Mouse (Mus musculus) CD4-positive, CD25-positive, alpha-beta regulatory T cell, adult 4 months (primary cell): ENCODE measurements around the gene Slc51b. TPM values are rescaled to one million over a fixed set of nuclear protein-coding genes. Genes with fewer than 3 reads are reported as not detected.

Experiments
- ATAC-seq: one replicate; pipeline ENCODE4 v1.8.0; 2017
- polyA plus RNA-seq, 2 experiments: library from polyadenylated mRNA; unstranded; fragments of 100-300 nt; shearing (Covaris generic); gene quantifications; one replicate each; pipeline ENCODE4 v1.2.1; 2017

Slc51b gene
- polyA plus RNA-seq, 2 experiments from 2014 or later, result not detected

- no peak for ATAC-seq
These were observed 57.0 kb downstream of the Slc51b start for GRCm38 (mm10) chr9:65365721-65366120.

GRCm38 (mm10) chr9:65363684-65364083 lies 59.1 kb downstream of the Slc51b start:
- no peak for ATAC-seq

Other genes starting within 250 kb of the Slc51b start
- 1 to 10 TPM; 6.4 to 7.5 TPM for gene Parp16, start 227.6 kb downstream of the Slc51b start, polyA plus RNA-seq
- gene Cilp, start 157.8 kb downstream of the Slc51b start, polyA plus RNA-seq, result not detected
- 10 to 100 TPM; 35.2 to 36.3 TPM for gene Clpx, start 128.7 kb downstream of the Slc51b start, polyA plus RNA-seq
- 1 to 10 TPM; 4.5 to 7.7 TPM for gene Pdcd7, start 76.9 kb downstream of the Slc51b start, polyA plus RNA-seq
- not detected for gene Ubap1l, start 61.9 kb downstream of the Slc51b start, polyA plus RNA-seq
- not detected for gene Kbtbd13, start 31.3 kb downstream of the Slc51b start, polyA plus RNA-seq
- not detected for gene Rasl12, start 24.4 kb downstream of the Slc51b start, polyA plus RNA-seq
- gene Mtfmt, start 12.8 kb upstream of the Slc51b start, polyA plus RNA-seq, result 10 to 100 TPM; 29.3 to 31.7 TPM
- 10 to 100 TPM; 76.6 to 78.9 TPM for gene Spg21, start 38.0 kb upstream of the Slc51b start, polyA plus RNA-seq
- under 1 TPM in 1 of 2 experiments, not detected in 1; 0.35 TPM for gene Ankdd1a, start 97.2 kb upstream of the Slc51b start, polyA plus RNA-seq
- gene Plekho2, start 157.1 kb upstream of the Slc51b start, polyA plus RNA-seq, result 10 to 100 TPM; 53.6 to 81.0 TPM
- gene Pif1, start 164.2 kb upstream of the Slc51b start, polyA plus RNA-seq, result 1 to 10 TPM in 1 of 2 experiments, under 1 TPM in 1; 0.73 to 1.1 TPM
- gene Rbpms2, start 206.7 kb upstream of the Slc51b start, polyA plus RNA-seq, result 1 to 10 TPM in 1 of 2 experiments, under 1 TPM in 1; 0.23 to 3.0 TPM
- 10 to 100 TPM; 28.1 to 40.3 TPM for gene Oaz2, start 245.0 kb upstream of the Slc51b start, polyA plus RNA-seq